Mouse (Mus musculus): ENCODE results near the gene Plpp7. TPM values are rescaled to one million over a fixed set of nuclear protein-coding genes. Genes with fewer than 3 reads are reported as not detected.

The Plpp7 gene
- total RNA-seq, 2 experiments from 2014 or later, result 17.7 to 19.0 TPM

Small RNA genes within 50 kb of the gene (microRNA-seq; reads per million reads assigned to microRNA genes)
- 1.1 to 5.1 reads per million in 2 experiments for gene Mir7674

Other genes with a start within 250 kb of the Plpp7 start
- gene Fibcd1, start 249.5 kb upstream of the Plpp7 start, total RNA-seq (2021), result 10 to 100 TPM; 85.7 to 96.1 TPM
- 10 to 100 TPM in 1 of 2 experiments, 1 to 10 TPM in 1; 9.4 to 10.2 TPM for gene Lamc3, start 208.2 kb upstream of the Plpp7 start, total RNA-seq (2021)
- 1 to 10 TPM; 8.6 to 8.8 TPM for gene Aif1l, start 145.4 kb upstream of the Plpp7 start, total RNA-seq (2021)
- 10 to 100 TPM; 51.7 to 57.0 TPM for gene Nup214, start 121.1 kb upstream of the Plpp7 start, total RNA-seq (2021)
- 1 to 10 TPM; 2.3 to 2.6 TPM for gene Fam78a, start 10.7 kb upstream of the Plpp7 start, total RNA-seq (2021)
- gene Prrc2b, start 55.6 kb downstream of the Plpp7 start, total RNA-seq (2021), result 100 to 1,000 TPM; 272 to 279 TPM
- 10 to 100 TPM; 28.2 to 28.5 TPM for gene Pomt1, start 141.1 kb downstream of the Plpp7 start, total RNA-seq (2021)
- 10 to 100 TPM; 64.8 to 64.9 TPM for gene Uck1, start 164.6 kb downstream of the Plpp7 start, total RNA-seq (2021)
- 10 to 100 TPM; 75.1 to 78.9 TPM for gene Golga2, start 191.9 kb downstream of the Plpp7 start, total RNA-seq (2021)
- 100 to 1,000 TPM; 237 to 239 TPM for gene Swi5, start 192.5 kb downstream of the Plpp7 start, total RNA-seq (2021)

All from layer of hippocampus, postnatal 10 days (tissue).